Mouse (Mus musculus) bone marrow, adult 2 months (tissue): ENCODE measurements at regions not wholly inside any gene's neighbourhood (a gene's known extent, or its start where the extent isn't known, plus 50 kb on each side); places are given as distances from the start of the nearest gene placed in this dataset.

Experiments used
- H3K27ac ChIP-seq: fragments of 200-500 bp; 2 replicates; pipeline ENCODE4 v1.5.1; 2012; ENCODE audit warnings: low read depth, mild to moderate bottlenecking, control low read depth, inconsistent platforms, low read length; ENCODE audit not compliant: control insufficient read depth, poor library complexity, insufficient read depth
- H3K4me1 ChIP-seq: fragments of 200-500 bp; 2 replicates; pipeline ENCODE4 v1.6.1; 2011; ENCODE audit warnings: low read length; ENCODE audit not compliant: control insufficient read depth, insufficient read depth
- H3K4me3 ChIP-seq: fragments of 200-500 bp; replicated peaks from 2 replicates; pipeline ENCODE3; 2011; ENCODE audit warnings: mild to moderate bottlenecking, low read depth, low read length, control low read depth; ENCODE audit not compliant: control insufficient read depth
- CTCF ChIP-seq: fragments of 200-500 bp; IDR thresholded peaks from 2 replicates; pipeline ENCODE4 v1.5.1; 2011; ENCODE audit warnings: low read length, control low read depth; ENCODE audit not compliant: control insufficient read depth, insufficient read depth
- POLR2A ChIP-seq: fragments of 200-500 bp; IDR thresholded peaks from 2 replicates; pipeline ENCODE4 v1.6.1; 2011; ENCODE audit warnings: low read depth, mild to moderate bottlenecking, control low read depth, low read length, borderline replicate concordance; ENCODE audit not compliant: control insufficient read depth
- whole genome bisulfite sequencing: fragments of 180-500 bp; shearing (Covaris S2); methylation state at CpG from one replicate; pipeline ENCODE4 v1.1.7; 2018; 5-methylcytosine and 5-hydroxymethylcytosine counted together

- Histone ChIP-seq H3K4me1 (no peaks in the 10 kb centered on the region; the same call in 1 of the 2 replicates), H3K27ac (no peak overlapping the region), H3K4me3 (no peak overlapping the region)
- WGBS = 82% methylated on average over 5 of the region's 5 CpGs
- no peak for TF ChIP-seq CTCF
- no peak for TF ChIP-seq POLR2A
Measured at GRCm38 (mm10) chr12:113411113-113411512, 78.2 kb upstream of the Adam6b start.

DNA sequence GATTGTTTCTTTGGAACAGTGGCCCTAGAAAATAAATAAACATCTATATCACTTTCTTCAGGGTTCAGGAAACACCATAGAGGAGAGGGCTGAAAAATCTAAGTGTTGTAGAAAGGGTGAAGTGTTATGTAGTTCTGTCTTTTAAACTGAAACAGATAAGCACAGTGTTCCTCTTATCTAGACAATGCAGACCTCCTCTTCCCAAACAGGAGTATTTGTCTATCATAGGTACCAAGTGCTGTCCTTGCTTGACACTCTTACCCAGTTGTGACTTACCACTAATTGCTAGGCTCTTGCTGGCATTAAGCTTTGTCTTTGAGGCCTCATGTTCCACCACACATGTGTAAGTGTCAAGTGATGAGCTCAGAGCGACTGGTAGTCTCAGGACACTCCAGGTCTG, 75.3 kb upstream of the Adam6b start:
- WGBS = 77% methylated on average over 1 of the region's 1 CpGs
- no peak for TF ChIP-seq POLR2A
- H3K27ac ChIP-seq = no peak overlapping the region
- H3K4me3 ChIP-seq = no peak overlapping the region
- no peaks in the 10 kb centered on the region; the same call in 1 of the 2 replicates for H3K4me1 ChIP-seq

DNA sequence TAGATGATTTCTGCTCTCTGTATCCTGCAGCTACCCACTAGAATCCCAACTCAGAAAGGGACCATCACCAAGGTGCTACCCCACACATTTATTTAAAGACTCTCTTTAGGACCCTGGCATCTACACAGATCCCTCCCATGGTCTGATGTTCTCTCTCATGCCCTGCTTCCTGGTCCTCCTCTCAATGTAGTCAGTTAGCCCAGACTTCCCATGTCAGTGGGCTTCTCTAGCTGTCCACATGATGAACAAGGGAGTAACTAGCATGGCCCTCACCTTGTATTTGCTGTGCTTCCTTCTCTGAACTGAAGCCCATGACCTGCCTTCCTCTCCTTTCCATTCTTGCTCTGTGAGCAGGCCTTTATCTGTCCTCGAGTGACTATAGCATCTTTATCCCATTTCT, 71.8 kb upstream of the Adam6b start:
- WGBS = 43% methylated on average over 1 of the region's 1 CpGs
- H3K4me1 ChIP-seq = no peaks in the 10 kb centered on the region; the same call in 1 of the 2 replicates
- no peak overlapping the region for H3K4me3 ChIP-seq
- no peak for TF ChIP-seq POLR2A
- no peak for TF ChIP-seq CTCF
- no peak overlapping the region for H3K27ac ChIP-seq

- 89% methylated on average over 5 of the region's 5 CpGs for WGBS
- no peak overlapping the region for H3K4me3 ChIP-seq
- no peak for TF ChIP-seq POLR2A
- TF ChIP-seq CTCF = no peak
- H3K27ac ChIP-seq = no peak overlapping the region
- H3K4me1 ChIP-seq = peaks cover 4% of the 10 kb centered on the region; the same call in 1 of the 2 replicates
Measured at GRCm38 (mm10) chr12:113418731-113419402, 70.4 kb upstream of the Adam6b start.

DNA sequence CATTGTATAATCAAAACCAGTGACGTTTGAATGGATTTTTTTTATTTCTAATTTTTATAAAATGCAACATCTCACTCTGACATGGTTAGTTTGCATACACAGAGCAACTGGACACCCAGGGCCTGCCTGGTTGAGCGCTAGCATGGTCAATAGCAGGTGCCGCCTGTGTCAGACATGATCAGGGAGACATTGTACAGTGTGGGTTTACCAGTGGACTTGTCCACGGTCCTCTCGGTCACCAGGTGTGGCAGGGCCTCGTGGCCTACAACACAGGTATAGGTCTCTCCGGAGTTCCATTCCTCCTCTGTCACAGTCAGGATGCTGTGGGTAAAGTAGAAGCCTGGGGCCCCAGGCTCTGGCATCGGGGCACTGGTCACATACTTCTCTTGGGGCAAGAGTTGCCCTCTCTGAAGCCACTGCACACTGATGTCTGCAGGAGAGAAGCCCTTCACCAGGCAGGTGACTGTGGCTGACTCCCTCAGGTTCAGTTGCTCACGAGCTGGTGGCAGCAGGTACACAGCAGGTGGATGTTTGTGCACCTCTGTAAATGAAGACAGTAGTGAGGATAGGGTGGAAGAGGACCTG, 68.5 kb upstream of the Adam6b start:
- H3K27ac ChIP-seq = no peak overlapping the region
- no peak for TF ChIP-seq CTCF
- no peak for TF ChIP-seq POLR2A
- no peak overlapping the region for H3K4me3 ChIP-seq
- H3K4me1 ChIP-seq = peaks cover 4% of the 10 kb centered on the region; the same call in 1 of the 2 replicates
- 76% methylated on average over 9 of the region's 9 CpGs for WGBS

DNA sequence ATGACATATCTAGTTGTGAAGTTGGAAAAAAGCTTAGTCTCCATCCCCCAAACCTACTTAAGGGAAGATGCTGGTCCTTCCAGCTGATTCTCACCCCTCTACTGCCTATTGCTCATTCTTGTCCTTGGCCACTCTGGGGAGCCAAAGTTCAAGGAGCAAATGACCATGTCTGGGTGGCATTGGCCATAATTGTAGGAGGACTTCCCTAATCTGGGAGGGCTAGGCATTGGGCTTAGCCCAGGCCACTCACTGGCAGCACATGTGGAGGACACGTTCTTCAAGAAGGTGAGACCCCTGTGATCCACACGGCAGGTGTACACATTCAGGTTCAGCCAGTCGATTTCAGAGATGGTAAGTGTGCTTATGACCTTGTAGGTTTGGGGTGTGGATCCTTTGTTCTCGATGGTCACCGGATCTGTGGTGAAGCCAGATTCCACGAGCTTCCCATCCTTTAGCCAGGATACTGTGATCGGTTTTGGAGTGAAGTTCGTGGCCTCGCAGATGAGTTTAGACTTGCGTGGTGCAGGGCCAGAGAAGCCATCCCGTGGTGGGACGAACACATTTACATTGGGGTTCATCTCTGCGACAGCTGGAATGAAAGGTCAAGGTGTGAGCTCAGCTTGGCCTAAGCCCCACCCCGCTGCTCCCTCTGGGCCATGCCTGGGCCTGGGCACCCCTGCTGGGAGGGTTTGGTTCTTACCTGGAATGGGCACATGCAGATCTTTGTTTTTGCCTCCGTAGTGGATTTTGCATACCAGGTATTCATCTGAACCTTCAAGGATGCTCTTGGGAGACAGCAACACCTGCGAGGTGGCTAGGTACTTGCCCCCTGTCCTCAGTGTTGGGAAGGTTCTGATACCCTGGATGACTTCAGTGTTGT, 67.4 kb upstream of the Adam6b start:
- WGBS = 83% methylated on average over 16 of the region's 16 CpGs
- H3K27ac ChIP-seq = peak overlapping the region; percentile 1; the same call in 1 of the 2 replicates
- TF ChIP-seq POLR2A (no peak), CTCF (no peak)
- H3K4me1 ChIP-seq = peaks cover 4% of the 10 kb centered on the region; the same call in 1 of the 2 replicates
- H3K4me3 ChIP-seq = no peak overlapping the region

DNA sequence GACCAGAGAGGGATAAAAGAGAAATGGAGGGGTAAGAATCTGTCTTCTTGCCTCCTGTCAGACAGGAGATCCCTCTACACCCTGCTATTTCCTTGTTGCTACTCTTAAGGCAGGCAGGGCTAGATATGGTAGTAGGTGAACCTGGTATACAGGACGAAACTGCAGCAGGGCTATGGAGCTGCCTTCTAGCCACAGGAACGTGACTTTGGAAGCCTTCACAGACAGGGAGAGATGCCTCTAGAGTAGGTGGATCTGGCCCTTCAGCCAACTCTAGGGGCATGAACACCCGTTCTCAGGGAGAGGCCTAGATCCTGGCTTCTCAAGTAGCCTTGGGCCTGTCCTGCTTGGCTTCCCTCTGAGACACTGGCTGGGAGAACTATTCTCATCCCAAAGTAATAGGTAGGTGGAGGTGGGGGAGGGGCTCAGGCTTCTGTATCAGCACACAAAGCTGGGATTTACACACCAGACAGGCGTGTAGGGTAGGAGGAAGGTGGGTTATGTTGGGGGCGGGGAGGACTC, 66.5 kb upstream of the Adam6b start:
- Histone ChIP-seq H3K27ac (peak overlapping the region; percentile 1; the same call in 1 of the 2 replicates), H3K4me1 (peaks cover 4% of the 10 kb centered on the region; the same call in 1 of the 2 replicates), H3K4me3 (peak overlapping the region; percentile 29)
- WGBS = 66% methylated on average over 5 of the region's 5 CpGs
- TF ChIP-seq POLR2A = no peak
- no peak for TF ChIP-seq CTCF
